ENCODE assay signal across 22 mouse cellular contexts in the genomic region with DNA sequence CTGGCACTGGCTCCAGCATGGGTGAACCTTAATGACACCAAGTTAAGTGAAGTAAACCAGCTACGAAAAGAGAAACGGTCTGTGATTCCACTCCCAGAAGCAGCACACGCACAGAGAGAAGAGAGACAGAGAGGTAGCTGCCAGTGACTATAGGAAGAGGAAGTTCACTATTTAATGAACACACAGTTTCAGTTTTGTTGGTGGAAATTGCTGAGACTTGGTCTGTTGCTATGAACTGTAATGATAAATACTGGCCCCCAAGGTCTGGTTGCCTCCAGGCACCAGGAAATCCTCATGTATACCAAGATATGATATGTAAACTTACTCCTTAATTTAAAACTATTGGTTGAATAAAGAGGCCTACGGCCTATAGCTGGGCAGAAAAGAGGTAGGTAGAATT. TPM values are rescaled to one million over a fixed set of nuclear protein-coding genes. Genes with fewer than 3 reads are reported as not detected.
DNase-seq lines count a peak whose midpoint lies in the region; ATAC-seq lines count a peak whose summit lies in the region.
"Had no signal": no experiment of that assay in that cellular context is flagged by ENCODE, and none has a peak within 500 bp of the region (broad histone marks: within the 10 kb centered on the region; RNA-seq: fewer than 3 reads in every experiment).

No protein-coding gene starts in this region.

- peak overlapping the region; percentile 13; the same call in 1 of the 2 replicates for H3K27ac ChIP-seq in lung, embryonic 16.5 days (ENCODE audit: low read length)
- H3K27ac ChIP-seq: forebrain, embryonic 10.5 days; heart, embryonic 10.5 days; hindbrain, embryonic 12.5 days; kidney, postnatal 0 days; stomach, embryonic 15.5 days had no signal

- no peak overlapping the region for H3K9ac ChIP-seq in lung, embryonic 16.5 days (ENCODE audit: low read length)
- H3K9ac ChIP-seq: forebrain, postnatal 0 days; hindbrain, embryonic 12.5 days; stomach, embryonic 15.5 days had no signal

- 51% methylated on average over 4 of the region's 4 CpGs for WGBS in lung, embryonic 16.5 days

- DNase-seq in lung, postnatal 10 days: no peak
- peak; percentile 59 for DNase-seq in MEL-GATA-1-ER (ENCODE audit: extremely low read depth, low read depth)
- DNase-seq in right cerebral cortex, adult 2 months (ENCODE audit: low spot score in 2 of 2): no peak
- DNase-seq in adrenal gland, postnatal 25 days: no peak
- DNase-seq: adrenal gland, postnatal 14 days; cerebellum, adult 18-20 months; cerebellum, postnatal 25 days; forebrain, postnatal 0 days; kidney, adult 18-20 months; midbrain, embryonic 14.5 days; retina, postnatal 1 day; thymus, adult 18-20 months; thymus, postnatal 4 days had no signal

- H3K4me3 ChIP-seq in lung, embryonic 16.5 days (ENCODE audit: low read length): no peak overlapping the region
- H3K4me3 ChIP-seq: forebrain, embryonic 10.5 days; heart, embryonic 10.5 days; hindbrain, embryonic 12.5 days; stomach, embryonic 15.5 days had no signal

- H3K36me3 ChIP-seq in lung, embryonic 16.5 days (ENCODE audit: control insufficient read depth, insufficient read depth, low read length): no peaks in the 10 kb centered on the region
- H3K36me3 ChIP-seq: forebrain, embryonic 10.5 days; heart, embryonic 10.5 days; hindbrain, embryonic 12.5 days; stomach, embryonic 15.5 days had no signal

- peaks cover 10% of the 10 kb centered on the region for H3K4me1 ChIP-seq in lung, embryonic 16.5 days (replicated peaks; ENCODE audit: control insufficient read depth, insufficient read depth, low read length)
- H3K4me1 ChIP-seq: forebrain, embryonic 10.5 days had no signal

- no peaks in the 10 kb centered on the region for H3K9me3 ChIP-seq in lung, embryonic 16.5 days (ENCODE audit: control insufficient read depth, low read length)
- H3K9me3 ChIP-seq: forebrain, embryonic 10.5 days; heart, embryonic 10.5 days; hindbrain, embryonic 12.5 days; stomach, embryonic 15.5 days had no signal

- ATAC-seq in lung, embryonic 16.5 days (ENCODE audit: low read depth): no peak
- peak; percentile 22 for ATAC-seq in CD4-positive, CD25-positive, alpha-beta regulatory T cell, adult 4 months
- ATAC-seq in megakaryocyte progenitor cell, adult 5-6 weeks (replicated peaks; ENCODE audit: poor library complexity): peak; percentile 68
- ATAC-seq in frontal cortex, adult (ENCODE audit: low TSS enrichment): no peak
- ATAC-seq: forebrain, postnatal 0 days had no signal

- no peaks in the 10 kb centered on the region for H3K27me3 ChIP-seq in lung, embryonic 16.5 days (ENCODE audit: control insufficient read depth, insufficient read depth, low read depth, low read length)
- H3K27me3 ChIP-seq: hindbrain, embryonic 12.5 days; stomach, embryonic 15.5 days had no signal

- H3K4me2 ChIP-seq in lung, embryonic 16.5 days (ENCODE audit: low read depth, low read length): no peak overlapping the region
- H3K4me2 ChIP-seq: hindbrain, embryonic 12.5 days; stomach, embryonic 15.5 days had no signal

RNA-seq across cellular contexts. Expression of gene Fgl2, which starts 14.0 kb away (rescaled TPM):
- polyA plus RNA-seq in lung, embryonic 16.5 days (2015; fragmentation: Nextera tagmentation; extraction: Ambion mirVana): 5.7 and 6.7 TPM in 2 replicates
- polyA plus RNA-seq in CD4-positive, CD25-positive, alpha-beta regulatory T cell, adult 4 months (2017; shearing (Covaris generic)): 10 to 100 TPM; 20.6 to 22.3 TPM
- total RNA-seq in megakaryocyte progenitor cell, adult 5-6 weeks (2015): 67.9 and 69.9 TPM in 2 replicates
- 77.0 and 79.6 TPM in 2 replicates for total RNA-seq in megakaryocyte progenitor cell, adult 5-6 weeks (2017)
- total RNA-seq in adrenal gland, postnatal 25 days (2021): 2.5 and 2.8 TPM in 2 replicates

RNA-seq across cellular contexts. Expression of gene Ccdc146, which starts 38.0 kb away (rescaled TPM):
- 3.6 and 3.7 TPM in 2 replicates for polyA plus RNA-seq in lung, embryonic 16.5 days (2015; fragmentation: Nextera tagmentation; extraction: Ambion mirVana)
- under 1 TPM; 0.29 to 0.74 TPM for polyA plus RNA-seq in CD4-positive, CD25-positive, alpha-beta regulatory T cell, adult 4 months (2017; shearing (Covaris generic))
- total RNA-seq in megakaryocyte progenitor cell, adult 5-6 weeks (2015): not detected in 2 replicates
- total RNA-seq in megakaryocyte progenitor cell, adult 5-6 weeks (2017): 0.51 and 0.83 TPM in 2 replicates
- 0.36 TPM in 1 of 2 replicates, not detected in the other for total RNA-seq in adrenal gland, postnatal 25 days (2021)
- polyA plus RNA-seq: forebrain, embryonic 10.5 days had no signal

RNA-seq across cellular contexts. Expression of gene Fam185a, which starts 38.3 kb away (rescaled TPM):
- 4.0 and 4.1 TPM in 2 replicates for polyA plus RNA-seq in lung, embryonic 16.5 days (2015; fragmentation: Nextera tagmentation; extraction: Ambion mirVana)
- polyA plus RNA-seq in CD4-positive, CD25-positive, alpha-beta regulatory T cell, adult 4 months (2017; shearing (Covaris generic)): 1 to 10 TPM; 2.2 to 2.7 TPM
- total RNA-seq in megakaryocyte progenitor cell, adult 5-6 weeks (2015): 9.1 and 14.7 TPM in 2 replicates
- total RNA-seq in megakaryocyte progenitor cell, adult 5-6 weeks (2017): 15.2 and 17.2 TPM in 2 replicates
- total RNA-seq in adrenal gland, postnatal 25 days (2021): 10.4 and 13.7 TPM in 2 replicates

Comparison
In these comparisons a context has a peak if more than half of its experiments do, and no peak if none do; other contexts are left out.
1. ATAC-seq: peak in CD4-positive, CD25-positive, alpha-beta regulatory T cell, adult 4 months (single experiment) and megakaryocyte progenitor cell, adult 5-6 weeks (single experiment); none in lung, embryonic 16.5 days (single experiment) and frontal cortex, adult (single experiment).
2. RNA of gene Fgl2, which starts 14.0 kb away (total RNA-seq): 67.9 to 79.6 TPM in megakaryocyte progenitor cell, adult 5-6 weeks; 2.5 to 2.8 TPM in adrenal gland, postnatal 25 days; every median in the first group is over 10 times any median in the second.